Mouse (Mus musculus) hindbrain, embryonic 15.5 days (tissue): ENCODE data around the gene Psmb11. TPM values are rescaled to one million over a fixed set of nuclear protein-coding genes. Genes with fewer than 3 reads are reported as not detected.
A peak's percentile ranks its signal among the peaks of the same experiment; 100 is the strongest.
"Not testable (repeated sequence)": the region's sequence is repeated elsewhere in the genome, so short reads cannot be mapped to it uniquely, and the experiment has no call there.

Experiments
- ATAC-seq: fragments of 200-750 bp; cut with Nextera tagmentation; 2 replicates; pipeline ENCODE4 v1.8.0; 2017; ENCODE audit warnings: low read depth, moderate number of reproducible peaks, moderate TSS enrichment; ENCODE audit not compliant: low FRiP score
- H3K27ac ChIP-seq: fragments of 300-500 bp; sonication (generic); replicated peaks from 2 replicates; pipeline ENCODE4 v1.5.1; 2015; ENCODE audit warnings: mild to moderate bottlenecking, inconsistent platforms
- H3K27me3 ChIP-seq: fragments of 300-500 bp; sonication (generic); 2 replicates; pipeline ENCODE4 v1.6.1; 2015; ENCODE audit warnings: control low read depth, inconsistent platforms
- H3K36me3 ChIP-seq: fragments of 300-500 bp; sonication (generic); 2 replicates; pipeline ENCODE4 v1.6.1; 2015; ENCODE audit warnings: control low read depth, inconsistent platforms
- H3K4me1 ChIP-seq: fragments of 300-500 bp; sonication (generic); replicated peaks from 2 replicates; pipeline ENCODE4 v1.6.1; 2015; ENCODE audit warnings: control low read depth, inconsistent platforms
- H3K4me2 ChIP-seq: fragments of 300-500 bp; sonication (generic); 2 replicates; pipeline ENCODE4 v1.6.1; 2015; ENCODE audit warnings: moderate library complexity, mild to moderate bottlenecking, inconsistent platforms
- H3K4me3 ChIP-seq: fragments of 300-500 bp; sonication (generic); 2 replicates; pipeline ENCODE4 v1.5.1; 2015; ENCODE audit warnings: mild to moderate bottlenecking, inconsistent platforms
- H3K9ac ChIP-seq: fragments of 300-500 bp; sonication (generic); 2 replicates; pipeline ENCODE4 v1.6.1; 2015; ENCODE audit warnings: inconsistent platforms
- H3K9me3 ChIP-seq: fragments of 300-500 bp; sonication (generic); 2 replicates; pipeline ENCODE4 v1.6.1; 2016; ENCODE audit warnings: control low read depth, inconsistent platforms
- WGBS: fragments of 180-500 bp; shearing (Covaris S2); methylation state at CpG from one replicate; pipeline ENCODE4 v1.1.7; 2015; 5-methylcytosine and 5-hydroxymethylcytosine counted together
- polyA plus RNA-seq: library from polyadenylated mRNA; unstranded; fragments of >200 nt; fragmentation: Nextera tagmentation; extraction: Ambion mirVana; gene quantifications from 2 replicates; pipeline ENCODE4 v1.2.1, GENCODE M21; 2015

Psmb11 gene
- polyA plus RNA-seq, 1 experiment from 2014 or later: not detected

GRCm38 (mm10) chr14:54607226-54607625, 14.0 kb upstream of the Psmb11 start:
- ATAC-seq: no peak
- H3K27ac ChIP-seq: no peak overlapping the region
- peaks cover 23% of the 10 kb centered on the region for H3K4me1 ChIP-seq
- H3K9me3 ChIP-seq: no peaks in the 10 kb centered on the region
- H3K36me3 ChIP-seq: 0 out of 2 replicates have a peak, but pooled peaks cover 5% of the 10 kb centered on the region
- no peaks in the 10 kb centered on the region for H3K27me3 ChIP-seq
- no peak overlapping the region for H3K4me3 ChIP-seq
- WGBS: 35% methylated on average over 8 of the region's 8 CpGs
- no peak overlapping the region for H3K4me2 ChIP-seq
- H3K9ac ChIP-seq: no peak overlapping the region

- Histone ChIP-seq H3K4me2 (no peak overlapping the region), H3K4me3 (no peak overlapping the region), H3K27me3 (no peaks in the 10 kb centered on the region), H3K9me3 (no peaks in the 10 kb centered on the region), H3K27ac (no peak overlapping the region), H3K36me3 (peaks cover 13% of the 10 kb centered on the region), H3K4me1 (peaks cover 15% of the 10 kb centered on the region), H3K9ac (no peak overlapping the region)
- 75% methylated on average over 4 of the region's 4 CpGs for WGBS
- no peak for ATAC-seq
These were observed 12.0 kb upstream of the Psmb11 start for GRCm38 (mm10) chr14:54609245-54609644.

GRCm38 (mm10) chr14:54609962-54610361, 11.3 kb upstream of the Psmb11 start:
- WGBS: 75% methylated on average over 4 of the region's 4 CpGs
- Histone ChIP-seq H3K27me3 (no peaks in the 10 kb centered on the region), H3K36me3 (peaks cover 20% of the 10 kb centered on the region), H3K4me3 (no peak overlapping the region), H3K9ac (no peak overlapping the region), H3K27ac (no peak overlapping the region), H3K4me1 (peaks cover 8% of the 10 kb centered on the region; the same call in 1 of the 2 replicates), H3K9me3 (no peaks in the 10 kb centered on the region), H3K4me2 (no peak overlapping the region)
- ATAC-seq: no peak

GRCm38 (mm10) chr14:54610648-54611047, 10.6 kb upstream of the Psmb11 start:
- Histone ChIP-seq H3K27ac (no peak overlapping the region), H3K4me3 (no peak overlapping the region), H3K27me3 (no peaks in the 10 kb centered on the region), H3K4me1 (peaks cover 9% of the 10 kb centered on the region), H3K9ac (no peak overlapping the region), H3K4me2 (no peak overlapping the region), H3K36me3 (peaks cover 21% of the 10 kb centered on the region), H3K9me3 (no peaks in the 10 kb centered on the region)
- ATAC-seq: no peak
- WGBS: 82% methylated on average over 6 of the region's 6 CpGs

- not testable (repeated sequence) for ATAC-seq, H3K9ac ChIP-seq, H3K4me3 ChIP-seq, H3K27ac ChIP-seq, H3K9me3 ChIP-seq, H3K4me2 ChIP-seq, H3K27me3 ChIP-seq
- WGBS: 93% methylated on average over 16 of the region's 16 CpGs
- peaks cover 24% of the 10 kb centered on the region for H3K36me3 ChIP-seq
- H3K4me1 ChIP-seq: peaks cover 21% of the 10 kb centered on the region
These were observed 7.1 kb upstream of the Psmb11 start for GRCm38 (mm10) chr14:54614130-54614529.

GRCm38 (mm10) chr14:54616226-54616825, 4.9 kb upstream of the Psmb11 start:
- Histone ChIP-seq H3K4me3 (no peak overlapping the region), H3K4me2 (peak overlapping the region; percentile 60), H3K36me3 (peaks cover 24% of the 10 kb centered on the region), H3K27ac (no peak overlapping the region), H3K27me3 (no peaks in the 10 kb centered on the region), H3K9ac (no peak overlapping the region), H3K9me3 (no peaks in the 10 kb centered on the region), H3K4me1 (peaks cover 21% of the 10 kb centered on the region)
- no peak for ATAC-seq
- 91% methylated on average over 16 of the region's 16 CpGs for WGBS

GRCm38 (mm10) chr14:54617152-54617896, 3.9 kb upstream of the Psmb11 start:
- Histone ChIP-seq H3K4me3 (peak overlapping the region; percentile 79), H3K9ac (peak overlapping the region; percentile 87), H3K27ac (peak overlapping the region; percentile 84), H3K9me3 (no peaks in the 10 kb centered on the region), H3K4me1 (peaks cover 21% of the 10 kb centered on the region), H3K36me3 (peaks cover 19% of the 10 kb centered on the region), H3K27me3 (no peaks in the 10 kb centered on the region), H3K4me2 (peak overlapping the region; percentile 60)
- WGBS: 2% methylated on average over 36 of the region's 38 CpGs
- peak; percentile 68 for ATAC-seq

GRCm38 (mm10) chr14:54617897-54618365, 3.3 kb upstream of the Psmb11 start, which contains the start of gene Psmb5:
Psmb5 (minus strand) TSS chr14:54618022.
- peak within 1 kb of the TSS; percentile 60 for H3K4me2 ChIP-seq
- H3K9me3 ChIP-seq: no peaks in the 10 kb centered on the region
- H3K9ac ChIP-seq: peak within 1 kb of the TSS; percentile 87
- under 1% methylated on average over 25 of the region's 25 CpGs for WGBS
- ATAC-seq: peak; percentile 88
- peak within 1 kb of the TSS; percentile 79 for H3K4me3 ChIP-seq
- H3K36me3 ChIP-seq: peaks cover 18% of the 10 kb centered on the region
- H3K27me3 ChIP-seq: no peaks in the 10 kb centered on the region
- H3K27ac ChIP-seq: peak within 1 kb of the TSS; percentile 84
- peaks cover 21% of the 10 kb centered on the region for H3K4me1 ChIP-seq

- no peak for ATAC-seq
- no peak overlapping the region for H3K27ac ChIP-seq
- no peaks in the 10 kb centered on the region for H3K4me1 ChIP-seq
- no peak overlapping the region for H3K9ac ChIP-seq
- H3K4me3 ChIP-seq: no peak overlapping the region
- H3K9me3 ChIP-seq: no peaks in the 10 kb centered on the region
- no peaks in the 10 kb centered on the region for H3K36me3 ChIP-seq
- no peak overlapping the region for H3K4me2 ChIP-seq
- no peaks in the 10 kb centered on the region for H3K27me3 ChIP-seq
- 92% methylated on average over 6 of the region's 6 CpGs for WGBS
These were observed 2.1 kb downstream of the Psmb11 start for GRCm38 (mm10) chr14:54623334-54623733.

- Histone ChIP-seq H3K4me2 (no peak overlapping the region), H3K36me3 (no peaks in the 10 kb centered on the region), H3K4me1 (no peaks in the 10 kb centered on the region), H3K9ac (no peak overlapping the region), H3K27ac (no peak overlapping the region), H3K27me3 (no peaks in the 10 kb centered on the region), H3K4me3 (no peak overlapping the region), H3K9me3 (no peaks in the 10 kb centered on the region)
- 64% methylated on average over 10 of the region's 10 CpGs for WGBS
- no peak for ATAC-seq
These were observed 3.7 kb downstream of the Psmb11 start for GRCm38 (mm10) chr14:54624976-54625375.

- Histone ChIP-seq H3K4me2 (no peak overlapping the region), H3K27ac (no peak overlapping the region), H3K27me3 (no peaks in the 10 kb centered on the region), H3K4me3 (no peak overlapping the region), H3K9me3 (no peaks in the 10 kb centered on the region), H3K9ac (no peak overlapping the region), H3K4me1 (no peaks in the 10 kb centered on the region), H3K36me3 (peaks cover 28% of the 10 kb centered on the region)
- ATAC-seq: no peak
- 74% methylated on average over 5 of the region's 5 CpGs for WGBS
These were observed 6.9 kb downstream of the Psmb11 start for GRCm38 (mm10) chr14:54628103-54628502.

- Histone ChIP-seq H3K4me1 (0 out of 2 replicates have a peak, but pooled peaks cover 4% of the 10 kb centered on the region), H3K4me3 (no peak overlapping the region), H3K9me3 (no peaks in the 10 kb centered on the region), H3K27me3 (no peaks in the 10 kb centered on the region), H3K9ac (no peak overlapping the region), H3K4me2 (no peak overlapping the region), H3K36me3 (peaks cover 38% of the 10 kb centered on the region), H3K27ac (no peak overlapping the region)
- ATAC-seq: no peak
- WGBS: 92% methylated on average over 2 of the region's 2 CpGs
These were observed 8.6 kb downstream of the Psmb11 start for GRCm38 (mm10) chr14:54629797-54630196.
